In genomic region chr5:150971126-150971525, GRCm38 (mm10) we compare ENCODE assay signal across 23 mouse cellular contexts. TPM values are rescaled to one million over a fixed set of nuclear protein-coding genes. Genes with fewer than 3 reads are reported as not detected.
A peak's percentile ranks its signal among the peaks of the same experiment; 100 is the strongest.
DNase-seq lines count a peak whose midpoint lies in the region; TF ChIP-seq lines count a peak whose summit lies in the region.
"Had no signal": no experiment of that assay in that cellular context is flagged by ENCODE, and none has a peak within 500 bp of the region (broad histone marks: within the 10 kb centered on the region; RNA-seq: fewer than 3 reads in every experiment).

No protein-coding gene starts in this region.

- intact Hi-C loops in heart, postnatal 10 days (cut with DNase I) = no loop called here

- H3K36me3 ChIP-seq in heart, embryonic 10.5 days = no peaks in the 10 kb centered on the region
- H3K36me3 ChIP-seq: embryonic facial prominence, embryonic 13.5 days; embryonic facial prominence, embryonic 15.5 days; forebrain, embryonic 10.5 days; forebrain, embryonic 12.5 days had no signal

- H3K27ac ChIP-seq in heart, embryonic 10.5 days = no peak overlapping the region
- peak overlapping the region; percentile 69; the same call in 1 of the 2 replicates for H3K27ac ChIP-seq in layer of hippocampus, adult 2 months
- H3K27ac ChIP-seq: embryonic facial prominence, embryonic 13.5 days; embryonic facial prominence, embryonic 15.5 days; forebrain, embryonic 10.5 days; forebrain, embryonic 12.5 days had no signal

- no peaks in the 10 kb centered on the region for H3K9me3 ChIP-seq in heart, embryonic 10.5 days
- H3K9me3 ChIP-seq: embryonic facial prominence, embryonic 15.5 days; forebrain, embryonic 10.5 days; forebrain, embryonic 12.5 days had no signal

- H3K4me1 ChIP-seq in heart, embryonic 10.5 days = peaks cover 10% of the 10 kb centered on the region; the same call in 1 of the 2 replicates
- H3K4me1 ChIP-seq: forebrain, embryonic 10.5 days; forebrain, embryonic 12.5 days had no signal

- no peak overlapping the region for H3K4me3 ChIP-seq in heart, embryonic 10.5 days
- H3K4me3 ChIP-seq in layer of hippocampus, adult 2 months = no peak overlapping the region
- H3K4me3 ChIP-seq: embryonic facial prominence, embryonic 13.5 days; embryonic facial prominence, embryonic 15.5 days; erythroblast, embryonic 14.5 days; forebrain, embryonic 10.5 days; forebrain, embryonic 12.5 days had no signal

- no peaks in the 10 kb centered on the region for H3K27me3 ChIP-seq in heart, embryonic 10.5 days (ENCODE audit: insufficient read depth, poor library complexity, severe bottlenecking)
- H3K27me3 ChIP-seq: embryonic facial prominence, embryonic 13.5 days; embryonic facial prominence, embryonic 15.5 days; forebrain, embryonic 12.5 days had no signal

- peak; percentile 52 for DNase-seq in heart, embryonic 10.5 days (ENCODE audit: low spot score)
- no peak for DNase-seq in heart, postnatal 10 days
- DNase-seq in layer of hippocampus, adult 2 months (ENCODE audit: low spot score in 2 of 2) = no peak
- no peak for DNase-seq in layer of hippocampus, adult 18-20 months (ENCODE audit: low spot score in 2 of 2)
- DNase-seq: adrenal gland, adult 2 months; adrenal gland, postnatal 10 days; adrenal gland, postnatal 25 days; cerebellum, adult 11 months; cerebellum, adult 18-20 months; cerebellum, adult 8-10 months; cerebellum, adult 9-11 months; cerebellum, postnatal 14 days; cerebellum, postnatal 36 days; embryo, embryonic 11 days had no signal

- no peak for TF ChIP-seq CTCF in layer of hippocampus, adult 2 months (conservative IDR thresholded peaks at IDR 0.05)

- 62% methylated on average over 6 of the region's 6 CpGs for WGBS in heart, embryonic 10.5 days

RNA-seq across cellular contexts. Expression of gene Kl, which starts 18.7 kb away (rescaled TPM):
- 0.10 and 0.18 TPM in 2 replicates for polyA plus RNA-seq in heart, embryonic 10.5 days (2016; fragmentation: Nextera tagmentation; extraction: Ambion mirVana)
- under 1 TPM in 1 of 2 experiments, not detected in 1; 0.05 TPM for total RNA-seq in heart, postnatal 10 days (2021)
- total RNA-seq in layer of hippocampus, adult 2 months (2021) = 10 to 100 TPM in 1 of 2 experiments, 1 to 10 TPM in 1; 9.9 to 10.5 TPM
- total RNA-seq in layer of hippocampus, adult 18-20 months (2021) = 10 to 100 TPM; 11.5 to 11.7 TPM
- total RNA-seq: common myeloid progenitor, adult 5-6 weeks; MEL had no signal
- polyA plus RNA-seq: C2C12; embryonic facial prominence, embryonic 11.5 days; erythroblast, embryonic 14.5 days had no signal

Comparison
In these comparisons a context has a peak if more than half of its experiments do, and no peak if none do; other contexts are left out.
1. RNA of gene Kl, which starts 18.7 kb away (total RNA-seq): 11.5 to 11.7 TPM in layer of hippocampus, adult 18-20 months and 9.9 to 10.5 TPM in layer of hippocampus, adult 2 months; 0.05 TPM in heart, postnatal 10 days; every median in the first group is over 10 times any median in the second.